Mouse (Mus musculus) cerebellum, postnatal 10 days (tissue): Measurements from ENCODE around the gene Adat1.
"Not testable (repeated sequence)": the region's sequence is repeated elsewhere in the genome, so short reads cannot be mapped to it uniquely, and the experiment has no call there.

Source experiments
- DNase-seq, 2 experiments: peaks; one replicate each; pipeline ENCODE4 v3.0.0; 2021; ENCODE audit warnings: mixed read lengths in 2 of 2

Gene Adat1

GRCm38 (mm10) chr8:111938076-111938985 is 53.8 kb downstream of the Adat1 start:
- not testable (repeated sequence) for DNase-seq

DNA sequence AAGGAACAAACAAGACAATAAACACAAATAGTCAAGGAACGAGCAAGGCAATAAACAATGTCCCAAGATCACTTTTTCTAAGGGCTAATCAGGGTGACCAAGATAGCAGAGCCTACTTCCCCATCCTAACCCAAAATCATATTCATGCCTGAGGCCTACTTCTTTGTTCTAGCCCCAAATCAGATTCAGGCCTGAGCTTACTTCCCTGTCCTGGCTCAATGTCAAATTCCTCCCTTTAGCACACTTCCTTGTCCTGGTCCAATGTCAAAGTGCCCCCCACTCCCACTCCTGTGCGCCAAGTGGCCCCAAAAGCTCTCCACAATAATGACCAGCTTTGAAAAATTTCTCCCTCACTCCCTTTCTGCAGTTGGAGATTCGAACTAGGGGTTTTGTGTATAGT is 54.9 kb downstream of the Adat1 start:
- no peak for DNase-seq

DNA sequence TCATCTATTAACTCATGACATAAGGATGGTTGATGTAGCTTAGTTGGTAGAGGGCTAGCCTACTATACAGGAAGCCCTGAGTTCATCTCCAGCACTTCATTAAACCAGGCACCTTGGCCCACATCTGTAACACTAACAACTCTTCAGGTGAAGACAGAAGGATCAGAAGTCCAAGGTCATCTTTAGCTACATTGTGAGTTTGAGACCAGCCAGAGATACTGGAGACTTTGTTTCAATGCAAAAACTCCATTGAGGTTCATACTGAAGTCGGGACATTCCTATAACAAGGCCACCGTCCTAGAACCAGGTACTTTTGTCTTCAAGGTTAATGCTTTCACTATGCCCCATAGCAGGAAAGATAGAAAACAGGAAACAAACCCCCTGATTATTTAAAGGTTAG is 57.9 kb downstream of the Adat1 start:
- DNase-seq: no peak

GRCm38 (mm10) chr8:111933348-111934076 is 58.6 kb downstream of the Adat1 start, which contains the start of gene Tmem231:
TSS of gene Tmem231 (minus strand) at chr8:111933881.
- peak; percentile 94 to 97 for DNase-seq

DNA sequence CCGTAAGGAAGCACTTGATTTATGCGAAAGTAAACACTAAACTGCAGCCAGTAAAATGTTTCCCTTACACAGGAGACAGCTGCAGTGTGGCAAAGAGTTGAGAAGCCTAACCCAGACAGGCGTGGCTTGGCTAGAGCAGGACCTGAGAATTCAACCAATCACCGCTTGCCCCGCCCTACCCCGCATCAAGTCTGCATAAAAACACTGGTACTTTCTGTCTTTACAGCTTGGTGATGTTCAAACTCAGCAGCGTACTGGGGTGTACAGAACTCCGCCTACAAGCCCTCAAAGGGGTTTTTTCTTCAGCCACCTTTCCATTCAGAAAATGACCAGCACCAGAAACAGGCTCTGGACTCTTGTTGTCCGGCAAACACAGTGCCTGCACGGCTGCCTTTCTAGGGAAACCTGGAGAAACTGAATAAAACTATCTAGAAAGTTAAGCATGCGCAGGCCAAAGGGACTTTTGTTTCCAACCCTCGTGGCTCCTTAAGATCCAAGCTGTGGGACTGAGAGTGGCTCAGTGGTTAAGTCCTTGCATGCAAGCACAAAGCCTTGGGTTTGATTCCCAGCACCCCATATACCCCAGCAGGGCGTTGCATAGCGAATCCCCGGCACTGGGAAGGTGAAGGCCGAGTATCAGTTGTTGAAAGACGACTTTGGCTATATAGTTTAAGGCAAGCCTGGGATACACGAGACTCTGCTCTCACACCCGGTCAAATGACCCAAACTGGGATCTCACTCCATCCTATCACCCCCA is 59.3 kb downstream of the Adat1 start:
- DNase-seq: peak; percentile 64 to 75

DNA sequence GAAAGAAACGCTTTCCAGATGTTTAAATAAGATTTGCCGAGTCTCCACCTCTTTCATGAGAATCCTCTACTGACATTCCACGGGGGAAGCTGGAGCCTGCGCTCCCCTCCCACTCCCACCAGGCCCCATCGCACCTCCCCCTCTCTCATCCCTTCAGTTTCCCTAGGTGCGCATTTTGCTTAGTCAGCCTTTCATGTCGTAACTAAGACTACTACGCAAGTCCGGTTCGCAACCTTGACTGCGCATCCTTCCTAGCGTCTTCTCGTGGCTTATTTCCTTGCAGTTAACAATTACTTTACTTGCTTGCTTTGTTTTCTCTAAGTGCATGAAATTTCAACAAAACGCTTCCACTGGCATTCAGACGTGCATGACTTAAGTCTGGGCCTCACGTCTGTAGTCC is 60.4 kb downstream of the Adat1 start:
- DNase-seq: no peak

- no peak for DNase-seq
Measured at GRCm38 (mm10) chr8:111929648-111930344, 62.3 kb downstream of the Adat1 start.

DNA sequence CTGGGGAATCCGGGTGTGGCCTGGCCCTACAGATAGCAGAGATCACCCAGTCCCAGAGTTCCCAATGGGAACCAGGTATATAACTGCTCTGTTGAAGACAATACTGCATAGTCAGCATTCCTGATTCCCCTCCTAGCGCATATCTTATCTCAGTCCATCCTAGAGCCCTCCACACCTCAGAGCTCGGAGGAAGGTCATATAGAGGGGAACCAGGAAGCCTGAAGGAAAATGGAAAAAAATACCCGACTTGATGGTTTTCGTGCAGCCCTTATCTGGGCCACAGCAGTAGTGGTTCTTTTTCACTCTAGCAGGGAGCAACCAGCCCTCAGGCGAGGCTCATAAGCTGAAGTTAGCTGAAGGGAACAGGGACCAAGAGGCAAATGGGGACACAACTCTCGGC is 67.1 kb downstream of the Adat1 start:
- DNase-seq: no peak

DNA sequence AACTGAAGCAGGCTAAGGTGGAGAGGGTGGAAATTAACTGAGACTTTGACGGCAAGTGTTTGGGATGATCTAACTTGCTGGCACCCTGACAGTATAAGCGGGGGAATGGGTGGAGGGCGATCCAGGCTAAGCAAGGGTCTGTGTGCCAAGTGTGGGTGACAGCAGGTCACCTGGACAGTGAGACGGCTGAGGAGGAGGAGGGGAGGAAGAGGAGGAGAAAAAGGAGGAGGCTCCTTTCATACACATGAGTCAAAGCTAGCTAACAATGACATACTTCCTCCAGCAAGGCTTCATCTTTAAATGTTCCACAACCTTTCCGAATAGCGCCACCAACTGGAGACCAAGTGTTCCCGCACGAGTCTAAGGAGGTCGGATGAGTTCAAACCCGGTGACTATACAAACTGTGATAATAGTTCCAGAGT is 68.7 kb downstream of the Adat1 start:
- peak; percentile 81 to 86 for DNase-seq

- no peak for DNase-seq
Measured at GRCm38 (mm10) chr8:111920971-111921370, 71.1 kb downstream of the Adat1 start.

GRCm38 (mm10) chr8:111919663-111920062 is 72.4 kb downstream of the Adat1 start:
- no peak for DNase-seq
